Mouse (Mus musculus): ENCODE data around the gene Alg9.
A peak's percentile ranks its signal among the peaks of the same experiment; 100 is the strongest.

The Alg9 gene

GRCm38 (mm10) chr9:50855133-50855766, 80.4 kb downstream of the Alg9 start:
- peak; percentile 80 for DNase-seq

GRCm38 (mm10) chr9:50855780-50856179, 81.0 kb downstream of the Alg9 start:
- no peak for DNase-seq

DNA sequence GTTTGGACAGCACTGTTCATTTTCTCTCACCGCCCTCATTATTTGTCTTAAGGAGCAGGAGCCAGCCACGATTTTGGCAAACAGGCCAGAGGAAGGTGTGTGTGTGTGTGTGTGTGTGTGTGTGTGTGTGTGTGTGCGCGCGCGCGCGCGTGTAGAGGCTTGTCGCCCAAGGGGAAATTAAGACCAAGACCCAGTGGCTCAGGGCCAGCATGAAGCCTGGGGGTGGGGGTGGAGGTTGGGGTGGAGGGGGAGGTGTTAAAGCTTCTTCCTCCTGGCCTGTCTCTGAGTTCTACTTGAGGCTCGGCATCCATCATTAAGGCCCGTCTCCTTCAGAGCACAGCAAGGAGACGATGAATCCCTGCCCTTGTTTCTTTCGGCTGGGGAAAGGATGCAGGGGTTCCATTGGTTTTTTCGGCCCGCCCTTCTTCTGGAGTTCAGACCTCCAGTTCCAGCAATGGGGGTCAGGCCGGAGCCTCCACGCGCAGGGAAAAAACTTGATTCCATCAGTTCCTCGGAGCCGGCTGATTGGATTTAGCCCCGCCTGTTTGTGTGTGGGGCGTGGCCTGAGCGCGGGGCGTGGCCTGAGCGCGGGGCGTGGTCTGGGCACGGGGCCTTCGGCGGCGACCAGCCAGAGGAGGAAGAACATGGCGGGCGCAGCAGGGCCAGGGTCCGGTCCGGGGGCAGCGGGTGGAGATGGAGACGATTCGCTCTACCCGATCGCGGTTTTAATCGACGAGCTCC, 81.7 kb downstream of the Alg9 start:
- DNase-seq: peak; percentile 96

DNA sequence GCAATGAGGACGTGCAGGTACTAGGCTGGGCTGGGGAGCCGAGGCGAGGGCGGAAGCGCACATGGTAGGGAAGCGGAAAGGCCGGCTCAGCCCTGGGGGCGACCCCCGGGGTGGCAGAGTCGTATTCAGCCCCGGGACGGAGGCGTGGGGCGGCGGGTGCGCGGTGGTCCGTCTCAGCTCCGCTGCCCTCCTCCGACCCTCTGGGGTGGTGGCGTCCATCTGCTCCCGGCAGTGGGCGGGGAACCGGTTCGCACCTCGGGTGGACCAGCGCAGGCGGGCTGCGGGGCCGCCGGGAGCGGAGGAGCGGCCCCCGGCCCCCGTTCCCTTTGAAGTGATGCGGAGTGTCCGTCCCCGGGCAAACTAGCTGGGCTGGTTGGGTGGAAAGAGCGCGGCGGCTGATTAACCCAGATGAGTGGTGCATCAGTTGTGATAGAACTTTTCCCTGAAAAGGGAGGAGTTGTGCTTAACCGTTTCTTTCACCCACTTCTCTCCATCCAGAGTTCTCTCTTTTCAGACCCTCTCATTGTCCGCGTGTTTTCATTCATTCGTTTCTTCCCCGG, 82.3 kb downstream of the Alg9 start:
- peak; percentile 75 for DNase-seq

DNA sequence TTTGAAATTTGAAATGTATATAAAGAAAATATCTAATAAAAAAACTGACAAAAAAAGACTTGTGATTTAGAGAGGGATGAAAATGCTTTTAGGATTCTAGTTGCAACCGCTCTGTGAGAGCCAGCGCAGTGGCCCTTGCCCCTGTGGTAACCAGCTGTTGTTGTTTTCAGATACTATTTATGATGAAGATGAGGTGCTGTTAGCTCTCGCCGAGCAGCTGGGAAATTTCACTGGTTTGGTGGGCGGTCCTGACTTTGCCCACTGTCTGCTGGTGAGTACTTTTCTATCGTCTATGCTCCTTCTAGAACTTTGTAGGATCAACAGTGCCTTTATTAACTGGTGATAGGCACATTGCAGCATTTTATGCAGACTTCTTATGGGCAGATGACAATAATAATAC, 83.9 kb downstream of the Alg9 start:
- no peak for DNase-seq

GRCm38 (mm10) chr9:50861119-50861839, 86.5 kb downstream of the Alg9 start:
- DNase-seq: no peak

GRCm38 (mm10) chr9:50863824-50864223, 89.0 kb downstream of the Alg9 start:
- DNase-seq: no peak

- DNase-seq: no peak
These were observed 90.1 kb downstream of the Alg9 start for GRCm38 (mm10) chr9:50864877-50865276.

GRCm38 (mm10) chr9:50865803-50866202, 91.0 kb downstream of the Alg9 start:
- peak; percentile 25 for DNase-seq

GRCm38 (mm10) chr9:50867015-50867414, 92.2 kb downstream of the Alg9 start:
- DNase-seq: no peak

- no peak for DNase-seq
These were observed 93.4 kb downstream of the Alg9 start for GRCm38 (mm10) chr9:50868182-50868581.

DNA sequence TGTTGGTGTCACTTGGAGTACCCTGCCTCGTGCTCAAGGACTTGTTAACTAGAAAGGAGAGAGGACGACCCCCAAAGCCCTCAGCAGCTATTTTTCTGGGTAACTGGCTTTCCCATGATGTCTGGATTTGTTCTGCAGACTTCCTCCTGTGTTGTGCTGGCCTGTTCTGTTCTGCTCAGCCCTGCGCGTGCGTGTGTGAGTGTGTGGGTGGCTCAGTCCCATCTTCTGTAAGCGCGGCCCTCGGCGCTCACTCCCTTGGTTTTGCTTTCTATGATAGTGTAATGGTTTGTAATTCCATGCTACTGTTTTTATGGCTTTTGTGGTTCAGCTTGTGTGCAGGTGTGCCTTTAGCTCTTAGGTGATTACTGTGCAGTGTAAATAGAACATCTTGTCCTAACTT, 98.4 kb downstream of the Alg9 start:
- no peak for DNase-seq

GRCm38 (mm10) chr9:50874031-50874430, 99.2 kb downstream of the Alg9 start:
- DNase-seq: no peak

DNA sequence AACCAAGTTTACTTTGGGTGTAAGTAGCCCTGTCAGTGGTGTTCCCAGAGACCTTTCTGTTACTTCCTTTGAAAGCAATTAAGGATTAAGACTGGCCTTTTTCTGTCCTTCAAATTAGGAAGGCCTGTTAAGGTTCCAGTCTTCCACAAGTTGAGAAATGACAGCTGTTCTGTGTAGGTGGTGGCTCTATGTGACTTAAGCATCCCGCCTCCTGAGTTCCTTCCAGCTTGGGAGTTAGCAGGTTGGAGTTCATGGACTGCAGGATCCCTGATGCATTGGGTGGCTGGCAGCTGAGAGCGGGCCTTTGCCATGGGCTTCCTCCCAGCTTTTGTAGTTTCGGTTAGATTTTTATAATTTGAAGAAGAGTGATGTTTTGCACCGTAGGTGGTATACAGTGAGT, 100.7 kb downstream of the Alg9 start:
- no peak for DNase-seq

GRCm38 (mm10) chr9:50876287-50876686, 101.5 kb downstream of the Alg9 start:
- DNase-seq: no peak

GRCm38 (mm10) chr9:50877431-50877830, 102.6 kb downstream of the Alg9 start:
- no peak for DNase-seq

DNA sequence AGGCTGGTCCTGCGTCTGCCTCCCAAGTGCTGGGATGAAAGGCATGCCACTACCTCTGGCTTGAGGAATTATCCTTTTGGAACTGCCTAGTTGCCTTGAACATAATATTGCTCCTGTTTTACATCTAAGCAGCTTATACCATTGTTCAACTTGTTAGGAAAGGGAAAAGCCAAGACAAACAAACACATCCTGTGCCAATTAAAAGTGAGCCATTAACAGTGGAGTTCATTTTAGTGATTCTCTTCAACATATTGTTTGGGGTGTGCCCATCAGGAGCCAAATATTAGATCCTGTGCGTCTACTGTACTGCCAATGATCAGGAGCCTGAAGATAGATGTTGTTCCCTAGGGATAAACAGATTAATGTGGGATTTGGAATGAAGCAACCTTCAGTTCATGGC, 107.4 kb downstream of the Alg9 start:
- DNase-seq: no peak

DNA sequence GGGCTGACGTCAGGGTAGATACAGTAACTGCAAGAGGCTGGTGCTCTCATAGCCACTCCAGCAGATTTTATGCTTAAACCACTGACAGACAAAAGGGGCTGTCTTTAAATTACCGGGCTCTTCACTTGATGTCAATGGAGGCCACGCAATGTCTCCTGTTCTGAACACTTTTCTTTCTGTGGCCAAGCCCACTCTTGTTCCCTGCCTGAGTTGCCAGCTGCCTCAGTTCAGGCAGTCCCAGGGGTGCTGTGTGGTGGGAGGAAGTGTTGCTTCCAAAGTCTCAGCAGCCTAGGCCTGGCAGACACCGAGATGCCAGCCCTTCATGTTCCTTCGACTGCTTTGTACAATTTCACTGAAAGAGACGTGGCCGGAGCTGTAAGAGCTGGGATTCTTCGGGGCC, 109.3 kb downstream of the Alg9 start:
- no peak for DNase-seq

- no peak for DNase-seq
These were observed 110.2 kb downstream of the Alg9 start for GRCm38 (mm10) chr9:50884741-50885599.

DNA sequence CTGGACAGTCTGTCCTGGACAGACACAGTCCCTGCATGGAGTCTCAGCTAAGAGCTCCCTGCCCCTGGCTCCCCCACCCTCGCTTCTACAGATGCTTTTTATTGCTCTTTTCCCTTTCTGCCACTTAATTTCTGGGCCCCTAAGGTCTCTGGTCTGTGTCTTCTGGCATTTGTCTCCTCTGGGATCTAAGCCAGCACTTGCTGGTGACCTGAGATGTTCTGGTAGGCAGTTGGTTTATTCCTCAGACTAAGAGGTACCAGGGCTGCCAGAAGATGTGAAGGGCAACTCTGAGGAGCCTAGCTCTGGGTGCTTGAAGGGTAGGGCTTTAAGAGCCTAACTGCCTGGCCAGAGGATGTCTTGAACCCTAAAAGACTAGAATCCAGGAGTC, 110.8 kb downstream of the Alg9 start:
- no peak for DNase-seq

DNA sequence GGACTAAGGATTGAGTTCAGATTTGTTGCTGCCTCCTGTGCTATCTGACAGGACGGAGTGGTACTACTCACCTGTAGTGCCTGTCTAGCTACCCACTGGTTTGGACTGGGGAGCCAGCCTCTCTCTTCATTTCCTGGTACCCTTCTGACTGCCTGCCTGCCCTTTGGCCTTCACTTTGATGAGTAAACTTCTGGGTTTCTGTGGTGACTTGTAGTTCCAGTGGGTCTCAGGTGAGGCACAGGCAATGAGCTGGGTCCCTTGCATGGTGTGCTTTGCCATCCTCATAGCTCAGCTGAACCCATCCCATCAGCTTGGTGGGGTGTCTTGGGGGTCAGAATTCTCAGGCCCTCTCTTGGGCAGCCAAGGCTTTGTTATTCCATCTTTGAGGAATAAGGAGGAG, 112.1 kb downstream of the Alg9 start:
- no peak for DNase-seq

DNA sequence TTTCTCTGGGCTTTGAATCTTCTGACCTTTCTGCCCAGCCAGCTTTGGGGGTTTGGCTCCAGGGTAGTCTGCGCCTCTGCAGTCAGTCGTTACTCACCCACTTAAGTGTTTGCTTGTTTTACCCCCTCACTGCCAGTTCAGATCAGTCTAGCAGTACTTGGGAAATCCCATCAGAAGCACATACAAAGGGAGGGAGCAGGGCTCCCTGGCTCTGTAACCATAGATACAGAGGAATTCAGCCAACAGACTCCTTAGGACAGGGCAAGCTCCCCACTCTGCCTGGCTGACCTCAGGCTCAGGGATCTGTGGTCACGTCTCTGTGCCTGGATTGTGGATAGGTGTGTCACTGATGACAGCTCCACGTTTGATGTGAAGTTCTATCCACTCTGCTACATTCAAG, 112.5 kb downstream of the Alg9 start:
- no peak for DNase-seq

GRCm38 (mm10) chr9:50889211-50889610, 114.4 kb downstream of the Alg9 start:
- DNase-seq: no peak
